Mouse (Mus musculus): Measurements from ENCODE around the gene Polr2i. TPM values are rescaled to one million over a fixed set of nuclear protein-coding genes. Genes with fewer than 3 reads are reported as not detected.
"Not testable (repeated sequence)": the region's sequence is repeated elsewhere in the genome, so short reads cannot be mapped to it uniquely, and the experiment has no call there.

Gene Polr2i
- polyA plus RNA-seq, 1 experiment from 2014 or later = 91.2 TPM

DNA sequence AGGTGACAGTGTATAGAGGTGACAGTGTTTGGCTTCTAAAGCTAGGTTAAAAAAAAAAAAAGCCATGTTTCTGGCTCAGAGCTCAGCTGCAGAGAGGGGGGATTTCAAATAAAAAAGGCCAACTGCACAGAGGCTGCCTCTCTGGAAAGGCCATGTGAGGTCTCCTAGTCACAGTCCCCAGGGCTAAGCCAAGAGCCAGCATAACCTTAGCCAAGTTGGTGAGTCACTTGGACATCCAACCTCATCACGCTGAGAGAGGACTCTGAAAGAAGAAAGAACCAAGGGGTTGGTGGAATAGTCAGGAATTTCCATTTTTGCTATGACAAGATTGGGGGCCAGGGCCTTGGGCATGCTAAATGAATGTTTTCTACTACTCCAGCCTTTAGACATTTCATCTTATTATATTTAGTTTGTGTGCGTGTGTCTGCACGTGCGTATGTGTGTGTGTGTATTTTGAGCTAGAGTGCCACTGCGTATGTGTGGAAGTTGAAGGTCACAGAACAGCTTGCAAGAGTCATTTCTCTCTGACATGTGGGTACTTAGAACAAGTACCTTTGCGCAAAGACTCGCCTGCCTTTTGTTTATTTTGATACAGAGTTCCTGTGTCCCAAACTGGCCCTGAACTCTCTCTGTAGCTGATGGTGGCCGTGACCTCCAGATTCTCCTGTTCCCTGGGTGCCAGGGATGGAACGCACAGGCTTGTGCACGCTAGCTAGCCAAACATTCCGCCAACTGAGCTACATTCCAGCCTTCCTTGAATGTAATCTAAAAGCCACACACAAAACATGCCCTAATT, 28.7 kb upstream of the Polr2i start:
- no peak overlapping the region for H3K27ac ChIP-seq (ENCODE audit: low read depth, low read length)
- H3K4me1 ChIP-seq (replicated peaks; ENCODE audit: control insufficient read depth, insufficient read depth, low read length) = no peaks in the 10 kb centered on the region
- TF ChIP-seq CTCF (IDR thresholded peaks at IDR 0.05; ENCODE audit: low read depth) = no peak
- no peaks in the 10 kb centered on the region for H3K36me3 ChIP-seq (ENCODE audit: control insufficient read depth, insufficient read depth)
- H3K27me3 ChIP-seq (replicated peaks; ENCODE audit: control insufficient read depth, insufficient read depth, low read length) = no peaks in the 10 kb centered on the region
- H3K9ac ChIP-seq (ENCODE audit: low read depth, low read length) = no peak overlapping the region
- no peak overlapping the region for H3K4me3 ChIP-seq (ENCODE audit: low read depth, low read length)
- 71% methylated on average over 11 of the region's 11 CpGs for WGBS
- no peak overlapping the region for H3K4me2 ChIP-seq (replicated peaks; ENCODE audit: low read depth)
- ATAC-seq = no peak
- no peaks in the 10 kb centered on the region for H3K9me3 ChIP-seq (ENCODE audit: control insufficient read depth)

DNA sequence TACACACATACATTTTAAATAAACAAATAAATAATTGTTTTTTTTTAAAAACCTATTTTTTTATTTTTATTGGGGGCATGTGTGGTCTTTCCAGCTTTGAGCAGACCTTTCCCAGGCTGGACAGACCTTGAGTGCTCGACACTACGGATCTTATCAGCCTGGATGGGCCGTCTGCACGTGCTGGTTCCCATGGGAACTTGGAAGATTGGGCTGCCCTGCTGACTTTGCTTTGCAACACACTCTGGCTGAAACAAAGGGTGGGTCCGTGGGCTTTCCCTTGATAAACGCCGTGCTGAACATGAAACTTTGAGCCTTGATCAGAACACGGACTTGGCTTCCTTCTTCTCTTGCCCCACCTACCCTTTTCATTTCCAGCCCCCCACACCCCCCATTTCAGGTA, 27.4 kb upstream of the Polr2i start:
- 26% methylated on average over 8 of the region's 8 CpGs for WGBS
- peak overlapping the region; percentile 51 for H3K4me2 ChIP-seq (replicated peaks; ENCODE audit: low read depth)
- peak; percentile 67 for ATAC-seq

GRCm38 (mm10) chr7:30205383-30205782, 26.4 kb upstream of the Polr2i start:
- H3K4me1 ChIP-seq (replicated peaks; ENCODE audit: control insufficient read depth, insufficient read depth, low read length) = no peaks in the 10 kb centered on the region
- WGBS = 3% methylated on average over 2 of the region's 2 CpGs
- H3K27me3 ChIP-seq (replicated peaks; ENCODE audit: control insufficient read depth, insufficient read depth, low read length) = no peaks in the 10 kb centered on the region
- ATAC-seq = no peak
- no peak overlapping the region for H3K4me2 ChIP-seq (replicated peaks; ENCODE audit: low read depth)
- peak; percentile 92 for TF ChIP-seq CTCF (IDR thresholded peaks at IDR 0.05; ENCODE audit: low read depth)
- H3K4me3 ChIP-seq (ENCODE audit: low read depth, low read length) = no peak overlapping the region
- no peaks in the 10 kb centered on the region for H3K36me3 ChIP-seq (ENCODE audit: control insufficient read depth, insufficient read depth)
- no peaks in the 10 kb centered on the region for H3K9me3 ChIP-seq (ENCODE audit: control insufficient read depth)
- H3K27ac ChIP-seq (ENCODE audit: low read depth, low read length) = no peak overlapping the region
- H3K9ac ChIP-seq (ENCODE audit: low read depth, low read length) = no peak overlapping the region

More for the DNA sequence above, 27.4 kb upstream of the Polr2i start:
- Histone ChIP-seq H3K4me1 (replicated peaks; ENCODE audit: control insufficient read depth, insufficient read depth, low read length) (no peaks in the 10 kb centered on the region), H3K9me3 (ENCODE audit: control insufficient read depth) (no peaks in the 10 kb centered on the region), H3K4me3 (ENCODE audit: low read depth, low read length) (peak overlapping the region; percentile 17), H3K36me3 (ENCODE audit: control insufficient read depth, insufficient read depth) (no peaks in the 10 kb centered on the region), H3K9ac (ENCODE audit: low read depth, low read length) (no peak overlapping the region), H3K27ac (ENCODE audit: low read depth, low read length) (0 out of 2 replicates have a peak overlapping the region, but pooled peaks have one; percentile 5), H3K27me3 (replicated peaks; ENCODE audit: control insufficient read depth, insufficient read depth, low read length) (no peaks in the 10 kb centered on the region)
- no peak for TF ChIP-seq CTCF (IDR thresholded peaks at IDR 0.05; ENCODE audit: low read depth)

- H3K4me3 ChIP-seq (ENCODE audit: low read depth, low read length); ATAC-seq; H3K36me3 ChIP-seq (ENCODE audit: control insufficient read depth, insufficient read depth); H3K9me3 ChIP-seq (ENCODE audit: control insufficient read depth); H3K4me2 ChIP-seq (replicated peaks; ENCODE audit: low read depth); H3K4me1 ChIP-seq (replicated peaks; ENCODE audit: control insufficient read depth, insufficient read depth, low read length); H3K9ac ChIP-seq (ENCODE audit: low read depth, low read length); H3K27ac ChIP-seq (ENCODE audit: low read depth, low read length); H3K27me3 ChIP-seq (replicated peaks; ENCODE audit: control insufficient read depth, insufficient read depth, low read length): not testable (repeated sequence)
- WGBS = 66% methylated on average over 5 of the region's 5 CpGs
Observed at GRCm38 (mm10) chr7:30206364-30206763, 25.4 kb upstream of the Polr2i start.

DNA sequence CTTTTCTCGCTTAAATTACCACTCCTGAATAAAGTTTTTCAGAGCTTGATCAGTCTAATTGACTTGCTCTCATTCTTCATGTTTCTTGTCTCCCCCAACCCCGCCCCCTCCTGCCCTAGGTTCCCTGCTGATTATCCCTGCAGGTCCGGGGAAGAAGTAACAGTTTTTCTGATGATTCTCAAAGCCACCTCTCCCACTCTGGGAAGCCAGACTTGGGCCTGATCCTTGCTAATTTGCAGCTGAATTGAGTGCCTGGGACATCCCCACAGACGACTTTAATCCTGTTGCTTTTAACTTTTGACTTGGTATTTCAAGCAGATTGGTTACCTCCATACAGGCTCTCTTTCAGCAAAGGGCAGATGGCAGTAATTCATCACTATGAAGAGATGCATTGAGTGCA, 20.7 kb upstream of the Polr2i start:
- no peak for TF ChIP-seq CTCF (IDR thresholded peaks at IDR 0.05; ENCODE audit: low read depth)
- H3K27me3 ChIP-seq (replicated peaks; ENCODE audit: control insufficient read depth, insufficient read depth, low read length) = no peaks in the 10 kb centered on the region
- WGBS = 42% methylated on average over 4 of the region's 4 CpGs
- H3K9me3 ChIP-seq (ENCODE audit: control insufficient read depth) = no peaks in the 10 kb centered on the region
- H3K4me3 ChIP-seq (ENCODE audit: low read depth, low read length) = no peak overlapping the region
- H3K27ac ChIP-seq (ENCODE audit: low read depth, low read length) = no peak overlapping the region
- H3K4me2 ChIP-seq (replicated peaks; ENCODE audit: low read depth) = no peak overlapping the region
- no peak for ATAC-seq
- H3K9ac ChIP-seq (ENCODE audit: low read depth, low read length) = no peak overlapping the region
- no peaks in the 10 kb centered on the region for H3K4me1 ChIP-seq (replicated peaks; ENCODE audit: control insufficient read depth, insufficient read depth, low read length)
- H3K36me3 ChIP-seq (ENCODE audit: control insufficient read depth, insufficient read depth) = no peaks in the 10 kb centered on the region

GRCm38 (mm10) chr7:30213881-30214280, 17.9 kb upstream of the Polr2i start:
- H3K9ac ChIP-seq (ENCODE audit: low read depth, low read length) = no peak overlapping the region
- no peak for ATAC-seq
- no peaks in the 10 kb centered on the region for H3K27me3 ChIP-seq (replicated peaks; ENCODE audit: control insufficient read depth, insufficient read depth, low read length)
- H3K4me2 ChIP-seq (replicated peaks; ENCODE audit: low read depth) = no peak overlapping the region
- H3K4me1 ChIP-seq (replicated peaks; ENCODE audit: control insufficient read depth, insufficient read depth, low read length) = no peaks in the 10 kb centered on the region
- H3K36me3 ChIP-seq (ENCODE audit: control insufficient read depth, insufficient read depth) = no peaks in the 10 kb centered on the region
- no peak for TF ChIP-seq CTCF (IDR thresholded peaks at IDR 0.05; ENCODE audit: low read depth)
- no peaks in the 10 kb centered on the region for H3K9me3 ChIP-seq (ENCODE audit: control insufficient read depth)
- no peak overlapping the region for H3K27ac ChIP-seq (ENCODE audit: low read depth, low read length)
- 57% methylated on average over 3 of the region's 3 CpGs for WGBS
- H3K4me3 ChIP-seq (ENCODE audit: low read depth, low read length) = no peak overlapping the region

All from intestine, postnatal 0 days (tissue).